Mouse (Mus musculus) kidney, embryonic 14.5 days (tissue): ENCODE measurements around the gene Git2. TPM values are rescaled to one million over a fixed set of nuclear protein-coding genes. Genes with fewer than 3 reads are reported as not detected.
A peak's percentile ranks its signal among the peaks of the same experiment; 100 is the strongest.

ENCODE experiments used
- ATAC-seq: fragments of 200-750 bp; cut with Nextera tagmentation; 2 replicates; pipeline ENCODE4 v1.8.0; 2017; ENCODE audit warnings: moderate number of reproducible peaks, mild to moderate bottlenecking, moderate TSS enrichment, moderate library complexity; ENCODE audit not compliant: low FRiP score, low TSS enrichment
- H3K27ac ChIP-seq: fragments of 300-500 bp; sonication (generic); 2 replicates; pipeline ENCODE4 v1.5.1; 2014; ENCODE audit warnings: low read depth, mild to moderate bottlenecking, low read length, moderate library complexity, mixed read lengths
- H3K27me3 ChIP-seq: fragments of 300-500 bp; sonication (generic); 2 replicates; pipeline ENCODE4 v1.6.1; 2014; ENCODE audit warnings: mild to moderate bottlenecking, low read length; ENCODE audit not compliant: control insufficient read depth, insufficient read depth
- H3K36me3 ChIP-seq: fragments of 300-500 bp; sonication (generic); 2 replicates; pipeline ENCODE4 v1.6.1; 2014; ENCODE audit warnings: low read length, mixed read lengths; ENCODE audit not compliant: control insufficient read depth, insufficient read depth
- H3K4me1 ChIP-seq: fragments of 300-500 bp; sonication (generic); 2 replicates; pipeline ENCODE4 v1.6.1; 2014; ENCODE audit warnings: low read length, mixed read lengths; ENCODE audit not compliant: control insufficient read depth, insufficient read depth
- H3K4me2 ChIP-seq: fragments of 300-500 bp; sonication (generic); replicated peaks from 2 replicates; pipeline ENCODE4 v1.6.1; 2014; ENCODE audit warnings: low read depth, mild to moderate bottlenecking, low read length
- H3K4me3 ChIP-seq: fragments of 300-500 bp; sonication (generic); 2 replicates; pipeline ENCODE4 v1.5.1; 2014; ENCODE audit warnings: mild to moderate bottlenecking, low read length
- H3K9ac ChIP-seq: fragments of 300-500 bp; sonication (generic); 2 replicates; pipeline ENCODE4 v1.6.1; 2014; ENCODE audit warnings: low read depth, mild to moderate bottlenecking, low read length, moderate library complexity
- H3K9me3 ChIP-seq: fragments of 300-500 bp; sonication (generic); 2 replicates; pipeline ENCODE4 v1.6.1; 2016; ENCODE audit warnings: low read length; ENCODE audit not compliant: control insufficient read depth
- WGBS: fragments of 180-500 bp; shearing (Covaris S2); extraction: QIAGEN DNeasy Blood & Tissue Kit; methylation state at CpG from one replicate; pipeline ENCODE4 v1.1.7; 2014; 5-methylcytosine and 5-hydroxymethylcytosine counted together
- polyA plus RNA-seq: library from polyadenylated mRNA; unstranded; fragments of >200 nt; fragmentation: Nextera tagmentation; extraction: Ambion mirVana; gene quantifications from 2 replicates; pipeline ENCODE4 v1.2.1, GENCODE M21; 2014

Gene Git2
- polyA plus RNA-seq, 1 experiment from 2014 or later, result 41.7 TPM

- no peak for ATAC-seq
- no peaks in the 10 kb centered on the region for H3K4me1 ChIP-seq
- no peak overlapping the region for H3K27ac ChIP-seq
- H3K4me2 ChIP-seq, result no peak overlapping the region
- WGBS, result 93% methylated on average over 13 of the region's 13 CpGs
- peaks cover 82% of the 10 kb centered on the region for H3K36me3 ChIP-seq
- H3K9ac ChIP-seq, result no peak overlapping the region
- H3K9me3 ChIP-seq, result no peaks in the 10 kb centered on the region
- no peak overlapping the region for H3K4me3 ChIP-seq
- no peaks in the 10 kb centered on the region for H3K27me3 ChIP-seq
These were observed 32.2 kb downstream of the Git2 start for GRCm38 (mm10) chr5:114742998-114743696.

DNA sequence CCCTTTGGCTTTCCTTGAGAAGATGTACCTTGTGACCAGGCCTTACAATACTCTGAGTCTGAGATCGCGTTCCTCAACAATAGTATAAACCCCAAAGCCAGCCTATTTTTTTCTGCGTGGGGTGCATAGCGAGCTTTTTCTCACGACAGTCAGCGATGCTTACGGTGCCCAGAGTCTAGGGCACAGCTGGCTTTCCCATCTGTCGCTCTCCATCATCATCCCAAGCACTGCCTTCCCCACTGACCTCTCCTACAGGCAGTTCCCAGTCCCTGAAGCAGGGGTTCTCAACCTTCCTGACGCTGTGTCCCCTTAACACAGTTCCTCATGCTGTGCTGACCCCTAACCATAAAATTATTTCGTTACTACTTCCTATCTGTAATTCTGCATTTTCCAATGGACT, 32.7 kb downstream of the Git2 start:
- no peaks in the 10 kb centered on the region for H3K4me1 ChIP-seq

DNA sequence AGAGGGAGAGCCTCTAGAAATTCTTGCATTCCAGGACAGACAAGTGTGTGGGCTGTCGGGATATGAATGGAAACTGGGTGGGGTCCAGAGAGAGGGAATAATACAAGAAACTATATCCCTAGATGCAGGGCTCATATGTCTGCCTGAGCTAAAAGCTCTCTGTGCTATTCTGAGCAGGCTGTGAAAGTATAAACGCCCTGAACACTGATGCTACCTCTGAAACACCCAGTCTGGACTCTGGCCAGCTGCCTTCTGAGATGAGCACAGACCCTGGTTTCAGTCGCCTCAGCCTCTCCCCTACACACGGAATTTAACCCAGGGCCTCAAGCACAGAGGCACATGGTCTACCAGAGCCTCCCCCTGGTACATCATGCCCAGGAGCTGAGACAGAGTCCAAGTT, 34.7 kb downstream of the Git2 start:
- Histone ChIP-seq H3K9me3 (no peaks in the 10 kb centered on the region), H3K4me1 (no peaks in the 10 kb centered on the region), H3K27ac (no peak overlapping the region), H3K27me3 (no peaks in the 10 kb centered on the region), H3K4me2 (no peak overlapping the region), H3K36me3 (peaks cover 89% of the 10 kb centered on the region), H3K9ac (no peak overlapping the region), H3K4me3 (no peak overlapping the region)
- WGBS, result 75% methylated on average over 4 of the region's 4 CpGs
- no peak for ATAC-seq

More for the DNA sequence above, 32.7 kb downstream of the Git2 start:
- no peaks in the 10 kb centered on the region for H3K27me3 ChIP-seq
- no peak overlapping the region for H3K4me2 ChIP-seq
- 96% methylated on average over 10 of the region's 10 CpGs for WGBS
- no peaks in the 10 kb centered on the region for H3K9me3 ChIP-seq
- no peak for ATAC-seq
- H3K9ac ChIP-seq, result no peak overlapping the region
- peaks cover 82% of the 10 kb centered on the region for H3K36me3 ChIP-seq
- H3K4me3 ChIP-seq, result no peak overlapping the region
- H3K27ac ChIP-seq, result no peak overlapping the region

DNA sequence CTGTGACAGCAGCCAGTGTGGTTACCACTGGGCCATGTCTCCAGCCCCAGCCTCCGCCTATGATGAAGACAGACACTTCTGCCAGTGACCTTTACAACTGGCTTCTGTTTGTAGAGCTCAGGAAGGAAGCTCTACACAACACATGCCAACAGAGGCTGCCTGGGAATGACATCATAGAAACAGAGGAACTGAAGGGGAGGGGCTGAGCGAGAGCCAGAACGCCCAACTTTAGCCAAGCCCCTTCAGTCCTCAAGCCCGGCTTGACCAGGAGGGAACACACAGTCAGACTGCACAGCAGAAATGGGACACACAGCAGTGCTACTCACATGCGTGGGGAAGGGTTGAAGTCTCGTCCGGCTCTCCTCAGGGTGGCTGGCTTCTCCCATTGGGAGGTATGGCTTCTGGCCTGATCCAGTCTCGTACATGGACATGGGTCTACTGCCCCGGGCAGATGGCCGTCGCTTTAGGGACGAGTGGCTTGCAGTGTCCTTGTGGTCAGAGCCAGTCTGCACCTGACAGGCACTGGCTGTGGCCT, 36.5 kb downstream of the Git2 start:
- peaks cover 80% of the 10 kb centered on the region for H3K36me3 ChIP-seq
- no peaks in the 10 kb centered on the region for H3K27me3 ChIP-seq
- whole genome bisulfite sequencing, result 79% methylated on average over 12 of the region's 12 CpGs
- H3K9ac ChIP-seq, result no peak overlapping the region
- no peak overlapping the region for H3K4me3 ChIP-seq
- no peaks in the 10 kb centered on the region for H3K4me1 ChIP-seq
- no peak overlapping the region for H3K4me2 ChIP-seq
- no peak overlapping the region for H3K27ac ChIP-seq
- no peak for ATAC-seq
- no peaks in the 10 kb centered on the region for H3K9me3 ChIP-seq

- no peak overlapping the region for H3K9ac ChIP-seq
- H3K4me1 ChIP-seq, result no peaks in the 10 kb centered on the region
- no peaks in the 10 kb centered on the region for H3K27me3 ChIP-seq
- WGBS, result 69% methylated on average over 21 of the region's 21 CpGs
- no peak overlapping the region for H3K27ac ChIP-seq
- H3K36me3 ChIP-seq, result peaks cover 80% of the 10 kb centered on the region
- no peak overlapping the region for H3K4me3 ChIP-seq
- peak; percentile 47 for ATAC-seq
- no peak overlapping the region for H3K4me2 ChIP-seq
- H3K9me3 ChIP-seq, result no peaks in the 10 kb centered on the region
These were observed 38.0 kb downstream of the Git2 start for GRCm38 (mm10) chr5:114737090-114737887.

- Histone ChIP-seq H3K9me3 (no peaks in the 10 kb centered on the region), H3K27me3 (no peaks in the 10 kb centered on the region), H3K9ac (no peak overlapping the region), H3K4me1 (no peaks in the 10 kb centered on the region), H3K4me2 (no peak overlapping the region), H3K27ac (no peak overlapping the region), H3K36me3 (peaks cover 83% of the 10 kb centered on the region), H3K4me3 (no peak overlapping the region)
- 82% methylated on average over 15 of the region's 15 CpGs for WGBS
- no peak for ATAC-seq
These were observed 41.7 kb downstream of the Git2 start for GRCm38 (mm10) chr5:114733606-114734005.

DNA sequence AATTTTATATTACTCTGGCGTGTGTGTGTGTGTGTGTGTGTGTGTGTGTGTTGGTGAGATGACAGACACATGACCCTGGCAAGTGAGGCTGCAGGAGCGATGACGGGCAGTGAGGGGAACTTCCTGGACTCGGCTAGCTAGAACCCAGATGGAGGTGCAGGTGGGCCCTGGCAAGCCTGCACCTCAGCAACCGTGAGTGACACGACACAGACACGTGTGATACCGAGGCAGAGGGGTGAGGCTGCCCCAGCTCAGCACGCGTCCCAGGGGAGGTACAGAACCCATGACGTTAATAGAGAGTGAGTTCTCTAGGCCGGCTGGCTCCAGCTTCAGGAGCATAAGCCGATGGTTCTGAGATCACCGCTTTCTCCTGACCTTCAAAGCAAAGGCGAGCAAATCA, 43.3 kb downstream of the Git2 start:
- no peaks in the 10 kb centered on the region for H3K27me3 ChIP-seq
- no peaks in the 10 kb centered on the region for H3K9me3 ChIP-seq
- no peak overlapping the region for H3K9ac ChIP-seq
- 87% methylated on average over 15 of the region's 15 CpGs for WGBS
- no peak overlapping the region for H3K4me2 ChIP-seq
- H3K36me3 ChIP-seq, result peaks cover 79% of the 10 kb centered on the region
- no peaks in the 10 kb centered on the region for H3K4me1 ChIP-seq
- ATAC-seq, result no peak
- no peak overlapping the region for H3K27ac ChIP-seq
- H3K4me3 ChIP-seq, result no peak overlapping the region

GRCm38 (mm10) chr5:114731498-114731897, 43.8 kb downstream of the Git2 start:
- H3K4me3 ChIP-seq, result no peak overlapping the region
- H3K27me3 ChIP-seq, result no peaks in the 10 kb centered on the region
- peaks cover 74% of the 10 kb centered on the region for H3K36me3 ChIP-seq
- no peak overlapping the region for H3K27ac ChIP-seq
- H3K4me1 ChIP-seq, result no peaks in the 10 kb centered on the region
- ATAC-seq, result no peak
- WGBS, result 52% methylated on average over 6 of the region's 6 CpGs
- no peaks in the 10 kb centered on the region for H3K9me3 ChIP-seq
- no peak overlapping the region for H3K4me2 ChIP-seq
- H3K9ac ChIP-seq, result no peak overlapping the region

GRCm38 (mm10) chr5:114730129-114730528, 45.2 kb downstream of the Git2 start:
- H3K36me3 ChIP-seq, result peaks cover 71% of the 10 kb centered on the region
- no peaks in the 10 kb centered on the region for H3K9me3 ChIP-seq
- no peak overlapping the region for H3K4me2 ChIP-seq
- no peaks in the 10 kb centered on the region for H3K4me1 ChIP-seq
- H3K27ac ChIP-seq, result no peak overlapping the region
- WGBS, result 40% methylated on average over 10 of the region's 10 CpGs
- ATAC-seq, result peak; percentile 56
- no peak overlapping the region for H3K4me3 ChIP-seq
- H3K27me3 ChIP-seq, result no peaks in the 10 kb centered on the region
- no peak overlapping the region for H3K9ac ChIP-seq
